Mouse (Mus musculus) left cerebral cortex, postnatal 36 days (tissue): ENCODE measurements around the gene Cyp4v3. TPM values are rescaled to one million over a fixed set of nuclear protein-coding genes. Genes with fewer than 3 reads are reported as not detected.

Source experiments
- DNase-seq, 2 experiments: peaks; one replicate each; pipeline ENCODE4 v3.0.0; 2021 to 2022; ENCODE audit warnings: low spot score in 2 of 2, mixed read lengths in 1 of 2
- intact Hi-C: fragments of 180-260 bp; cut with DNase I; formaldehyde crosslinking; loops from one replicate; pipeline ENCODE4 v1.15.1; 2025
- total RNA-seq, 2 experiments: library from RNA; stranded (reverse); gene quantifications; 2 replicates each; pipeline ENCODE4 v1.2.3; 2021

The Cyp4v3 gene
- total RNA-seq, 2 experiments from 2014 or later = 5.7 to 6.3 TPM

GRCm38 (mm10) chr8:45261920-45262319 lies 71.1 kb downstream of the Cyp4v3 start, which contains the start of gene F11:
TSS of gene F11 (minus strand) at chr8:45262031.
- DNase-seq = no peak
- intact Hi-C loops = no loop called here

GRCm38 (mm10) chr8:45258421-45258820 lies 74.6 kb downstream of the Cyp4v3 start:
- intact Hi-C loops = no loop called here
- DNase-seq = no peak

GRCm38 (mm10) chr8:45255040-45255439 lies 78.0 kb downstream of the Cyp4v3 start:
- DNase-seq = no peak
- intact Hi-C loops = no loop called here

Other genes with a start within 250 kb of the Cyp4v3 start
- not detected for gene F11, start 71.2 kb downstream of the Cyp4v3 start, total RNA-seq
- not detected for gene Klkb1, start 38.4 kb downstream of the Cyp4v3 start, total RNA-seq
- not detected for gene Gm45753, start 24.8 kb downstream of the Cyp4v3 start, total RNA-seq
- gene Fam149a, start 49.1 kb upstream of the Cyp4v3 start, total RNA-seq = 10 to 100 TPM; 20.7 to 25.3 TPM
- 1 to 10 TPM; 7.5 to 8.1 TPM for gene Tlr3, start 77.9 kb upstream of the Cyp4v3 start, total RNA-seq
- 100 to 1,000 TPM; 321 to 393 TPM for gene Sorbs2, start 174.6 kb upstream of the Cyp4v3 start, total RNA-seq